Mouse (Mus musculus): Measurements from ENCODE around the gene Gm21885. TPM values are rescaled to one million over a fixed set of nuclear protein-coding genes. Genes with fewer than 3 reads are reported as not detected.

Gene Gm21885
- total RNA-seq (2014; fragmentation: Nextera tagmentation) (not detected in 2 replicates), total RNA-seq (2017) (0.23 TPM in 1 of 2 replicates, not detected in the other), polyA plus RNA-seq (2012) (not detected in 2 replicates)

DNA sequence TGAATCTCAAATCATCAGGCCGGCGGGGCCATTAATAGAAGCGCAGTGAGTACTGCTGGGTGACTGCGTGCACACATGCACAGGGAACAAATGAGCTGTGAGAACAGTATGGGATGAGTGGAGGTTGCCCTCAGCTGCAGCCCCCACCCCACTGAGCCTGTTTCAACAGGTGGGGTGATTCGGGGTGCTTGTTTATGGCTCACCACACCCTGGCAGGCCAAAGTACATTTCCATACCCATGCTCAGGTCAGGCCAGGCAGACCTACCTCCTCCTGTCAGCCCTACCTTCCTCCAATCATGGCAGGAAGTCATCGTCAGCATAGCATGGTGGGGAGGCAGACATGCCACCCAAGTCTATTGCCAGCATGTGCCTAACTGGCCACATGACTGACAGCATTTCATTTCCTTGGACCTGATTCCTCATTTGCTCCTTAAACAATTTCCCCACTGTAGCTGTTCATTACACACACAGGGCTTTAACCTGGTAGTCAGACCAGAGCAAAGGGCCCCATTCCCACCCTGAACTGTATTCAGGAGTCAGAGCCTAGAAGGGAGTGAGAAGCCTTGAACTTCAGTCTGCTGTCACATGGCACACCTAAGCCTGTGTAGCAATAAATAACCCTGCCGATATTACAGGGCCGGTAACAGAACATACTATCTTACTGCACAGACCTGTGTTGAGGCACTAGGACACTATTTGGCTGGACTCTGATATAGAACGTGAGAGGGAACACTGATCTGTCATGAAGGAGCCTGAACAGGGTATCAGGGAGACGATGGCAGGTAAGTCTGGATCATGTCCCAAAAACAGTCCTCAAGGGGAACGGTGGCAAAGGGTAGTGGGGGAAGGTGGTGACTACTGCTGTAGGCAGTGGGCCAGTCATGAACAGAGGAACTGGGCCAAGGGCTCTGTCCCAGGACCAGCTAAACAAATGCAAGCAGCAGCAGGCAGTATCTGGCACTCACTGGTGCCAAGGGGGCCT is at the start of gene Gm21885:
Gene Gm21885 (plus strand): TSS at position 675 of the 983 bp plus-strand sequence.
- Histone ChIP-seq H3K9me3 (replicated peaks) (no peaks in the 10 kb centered on the region), H3K4me3 (ENCODE audit: low read depth, low read length) (no peak within 1 kb of the TSS), H3K36me3 (replicated peaks) (peaks cover 56% of the 10 kb centered on the region), H3K27me3 (ENCODE audit: insufficient read depth, low read length) (no peaks in the 10 kb centered on the region), H3K4me1 (ENCODE audit: insufficient read depth, low read depth, low read length) (peaks cover 24% of the 10 kb centered on the region)
- DNase-seq (ENCODE audit: low spot score), result no peak
- no peak for ATAC-seq (ENCODE audit: extremely low read depth, insufficient number of reproducible peaks, low FRiP score, poor library complexity, severe bottlenecking)
- TF ChIP-seq CTCF (IDR thresholded peaks at IDR 0.05; ENCODE audit: low read depth, low read length) (no peak), TAL1 (conservative IDR thresholded peaks at IDR 0.05; ENCODE audit: low read depth, low read length) (no peak), POLR2AphosphoS5 (IDR thresholded peaks at IDR 0.05; ENCODE audit: insufficient replicate concordance, low read depth, low read length) (no peak), GATA2 (IDR thresholded peaks at IDR 0.05; ENCODE audit: borderline replicate concordance, low read depth, low read length) (no peak), GATA1 (IDR thresholded peaks at IDR 0.05; ENCODE audit: borderline replicate concordance, low read length) (no peak)

DNA sequence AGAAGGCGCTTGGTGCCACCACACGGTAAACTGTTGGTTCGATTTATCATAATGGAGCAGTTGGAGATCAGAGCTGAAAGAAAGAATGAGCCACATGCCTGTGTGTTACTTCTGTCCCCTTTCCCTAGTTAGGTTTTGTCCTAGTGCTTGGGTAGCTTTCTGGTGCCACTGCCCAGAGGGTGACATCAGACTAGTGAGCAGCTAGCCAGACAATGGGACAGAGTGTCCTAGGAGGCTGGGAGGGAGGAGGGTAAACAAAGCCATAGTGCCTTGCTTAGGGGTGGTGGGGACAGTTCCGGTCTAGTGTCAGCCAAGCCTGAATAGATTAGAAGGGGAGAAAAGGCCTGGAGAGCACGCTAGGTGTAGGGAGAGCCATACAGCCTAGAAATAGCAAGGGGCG is 48.3 kb upstream of the Gm21885 start:
- TF ChIP-seq TAL1 (conservative IDR thresholded peaks at IDR 0.05; ENCODE audit: low read depth, low read length), result no peak
- no peak for TF ChIP-seq POLR2AphosphoS5 (IDR thresholded peaks at IDR 0.05; ENCODE audit: insufficient replicate concordance, low read depth, low read length)
- TF ChIP-seq GATA2 (IDR thresholded peaks at IDR 0.05; ENCODE audit: borderline replicate concordance, low read depth, low read length), result no peak
- TF ChIP-seq CTCF (IDR thresholded peaks at IDR 0.05; ENCODE audit: low read depth, low read length), result no peak
- no peak for TF ChIP-seq GATA1 (IDR thresholded peaks at IDR 0.05; ENCODE audit: borderline replicate concordance, low read length)
- ATAC-seq (ENCODE audit: extremely low read depth, insufficient number of reproducible peaks, low FRiP score, poor library complexity, severe bottlenecking) (no peak), DNase-seq (ENCODE audit: low spot score) (no peak)
- Histone ChIP-seq H3K9me3 (replicated peaks) (no peaks in the 10 kb centered on the region), H3K4me3 (ENCODE audit: low read depth, low read length) (no peak overlapping the region), H3K4me1 (ENCODE audit: insufficient read depth, low read depth, low read length) (peaks cover 34% of the 10 kb centered on the region), H3K36me3 (replicated peaks) (no peaks in the 10 kb centered on the region), H3K27me3 (ENCODE audit: insufficient read depth, low read length) (peaks cover 66% of the 10 kb centered on the region)

DNA sequence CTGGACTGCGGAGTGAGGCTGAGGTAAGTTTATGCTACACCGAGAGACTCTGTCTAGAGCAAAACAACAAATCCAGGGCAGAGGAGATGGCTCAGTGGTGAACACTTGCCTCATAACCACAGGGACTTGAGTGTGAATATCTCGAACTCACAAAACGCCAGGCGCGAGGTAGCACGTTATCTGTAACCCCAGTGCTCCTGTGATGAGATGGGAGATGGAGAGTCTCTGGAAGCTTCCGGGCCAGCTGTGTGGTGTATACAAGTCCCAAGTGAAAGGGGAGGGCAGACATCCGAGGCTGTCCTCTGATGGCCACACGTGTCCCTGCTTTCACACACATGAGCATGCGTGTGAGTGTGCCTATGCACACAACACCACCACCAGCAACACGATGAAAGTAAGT is 47.3 kb upstream of the Gm21885 start:
- Histone ChIP-seq H3K9me3 (replicated peaks) (no peaks in the 10 kb centered on the region), H3K4me1 (ENCODE audit: insufficient read depth, low read depth, low read length) (peaks cover 34% of the 10 kb centered on the region), H3K36me3 (replicated peaks) (no peaks in the 10 kb centered on the region), H3K27me3 (ENCODE audit: insufficient read depth, low read length) (peaks cover 66% of the 10 kb centered on the region), H3K4me3 (ENCODE audit: low read depth, low read length) (no peak overlapping the region)
- no peak for TF ChIP-seq CTCF (IDR thresholded peaks at IDR 0.05; ENCODE audit: low read depth, low read length)
- no peak for TF ChIP-seq GATA2 (IDR thresholded peaks at IDR 0.05; ENCODE audit: borderline replicate concordance, low read depth, low read length)
- no peak for TF ChIP-seq TAL1 (conservative IDR thresholded peaks at IDR 0.05; ENCODE audit: low read depth, low read length)
- TF ChIP-seq GATA1 (IDR thresholded peaks at IDR 0.05; ENCODE audit: borderline replicate concordance, low read length), result no peak
- no peak for TF ChIP-seq POLR2AphosphoS5 (IDR thresholded peaks at IDR 0.05; ENCODE audit: insufficient replicate concordance, low read depth, low read length)
- ATAC-seq (ENCODE audit: extremely low read depth, insufficient number of reproducible peaks, low FRiP score, poor library complexity, severe bottlenecking) (no peak), DNase-seq (ENCODE audit: low spot score) (no peak)

DNA sequence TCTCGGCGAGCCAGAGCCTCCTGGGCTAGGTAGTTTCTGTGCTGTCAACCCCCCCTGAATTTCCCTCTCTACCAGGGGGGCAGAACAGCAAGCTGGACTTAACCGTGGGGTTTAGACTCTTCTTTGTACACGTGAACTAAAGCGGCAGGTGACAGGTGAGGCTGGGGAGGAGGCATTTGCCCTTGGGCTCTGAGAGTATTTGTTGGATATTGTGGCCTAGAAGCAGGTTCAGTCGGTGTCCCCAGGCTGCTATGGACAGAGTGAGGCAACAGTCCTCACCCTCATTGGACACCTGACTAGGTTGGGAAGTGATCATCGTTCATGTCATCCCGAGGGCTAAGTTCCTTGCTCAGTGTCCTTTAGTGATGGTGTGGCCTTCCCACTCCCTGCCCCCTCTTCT is 46.8 kb upstream of the Gm21885 start:
- H3K4me1 ChIP-seq (ENCODE audit: insufficient read depth, low read depth, low read length), result peaks cover 35% of the 10 kb centered on the region
- ATAC-seq (ENCODE audit: extremely low read depth, insufficient number of reproducible peaks, low FRiP score, poor library complexity, severe bottlenecking), result no peak
- peaks cover 68% of the 10 kb centered on the region for H3K27me3 ChIP-seq (ENCODE audit: insufficient read depth, low read length)
- TF ChIP-seq GATA1 (IDR thresholded peaks at IDR 0.05; ENCODE audit: borderline replicate concordance, low read length) (no peak), TAL1 (conservative IDR thresholded peaks at IDR 0.05; ENCODE audit: low read depth, low read length) (no peak), GATA2 (IDR thresholded peaks at IDR 0.05; ENCODE audit: borderline replicate concordance, low read depth, low read length) (no peak), POLR2AphosphoS5 (IDR thresholded peaks at IDR 0.05; ENCODE audit: insufficient replicate concordance, low read depth, low read length) (no peak), CTCF (IDR thresholded peaks at IDR 0.05; ENCODE audit: low read depth, low read length) (no peak)
- no peaks in the 10 kb centered on the region for H3K9me3 ChIP-seq (replicated peaks)
- no peak overlapping the region for H3K4me3 ChIP-seq (ENCODE audit: low read depth, low read length)
- H3K36me3 ChIP-seq (replicated peaks), result no peaks in the 10 kb centered on the region
- DNase-seq (ENCODE audit: low spot score), result no peak

DNA sequence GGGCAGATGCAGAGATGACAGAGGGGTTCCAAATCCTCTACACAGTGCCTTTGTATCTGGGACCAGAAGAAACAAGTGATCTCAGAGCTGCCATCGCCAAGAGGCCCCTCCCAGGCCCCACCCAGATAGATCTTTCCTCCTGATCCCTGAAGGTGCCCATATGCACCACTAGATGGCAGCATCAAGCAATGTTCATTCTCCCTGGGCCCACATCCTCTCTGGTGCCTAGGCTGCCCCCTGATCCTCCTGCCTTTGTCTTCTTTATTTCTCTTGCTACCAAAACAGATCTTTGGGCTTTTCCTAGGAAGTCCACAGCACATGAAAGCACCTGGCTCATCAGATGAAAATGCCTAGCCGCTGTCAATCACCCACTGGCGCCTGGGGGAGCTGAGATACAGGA is 45.6 kb upstream of the Gm21885 start:
- H3K9me3 ChIP-seq (replicated peaks), result no peaks in the 10 kb centered on the region
- DNase-seq (ENCODE audit: low spot score) (peak; percentile 73), ATAC-seq (ENCODE audit: extremely low read depth, insufficient number of reproducible peaks, low FRiP score, poor library complexity, severe bottlenecking) (peak; percentile 63)
- peaks cover 68% of the 10 kb centered on the region for H3K27me3 ChIP-seq (ENCODE audit: insufficient read depth, low read length)
- H3K36me3 ChIP-seq (replicated peaks), result no peaks in the 10 kb centered on the region
- no peak for TF ChIP-seq GATA2 (IDR thresholded peaks at IDR 0.05; ENCODE audit: borderline replicate concordance, low read depth, low read length)
- TF ChIP-seq POLR2AphosphoS5 (IDR thresholded peaks at IDR 0.05; ENCODE audit: insufficient replicate concordance, low read depth, low read length), result no peak
- no peak for TF ChIP-seq TAL1 (conservative IDR thresholded peaks at IDR 0.05; ENCODE audit: low read depth, low read length)
- TF ChIP-seq GATA1 (IDR thresholded peaks at IDR 0.05; ENCODE audit: borderline replicate concordance, low read length), result no peak
- peak; percentile 72 for TF ChIP-seq CTCF (IDR thresholded peaks at IDR 0.05; ENCODE audit: low read depth, low read length)
- peaks cover 30% of the 10 kb centered on the region for H3K4me1 ChIP-seq (ENCODE audit: insufficient read depth, low read depth, low read length)
- no peak overlapping the region for H3K4me3 ChIP-seq (ENCODE audit: low read depth, low read length)

DNA sequence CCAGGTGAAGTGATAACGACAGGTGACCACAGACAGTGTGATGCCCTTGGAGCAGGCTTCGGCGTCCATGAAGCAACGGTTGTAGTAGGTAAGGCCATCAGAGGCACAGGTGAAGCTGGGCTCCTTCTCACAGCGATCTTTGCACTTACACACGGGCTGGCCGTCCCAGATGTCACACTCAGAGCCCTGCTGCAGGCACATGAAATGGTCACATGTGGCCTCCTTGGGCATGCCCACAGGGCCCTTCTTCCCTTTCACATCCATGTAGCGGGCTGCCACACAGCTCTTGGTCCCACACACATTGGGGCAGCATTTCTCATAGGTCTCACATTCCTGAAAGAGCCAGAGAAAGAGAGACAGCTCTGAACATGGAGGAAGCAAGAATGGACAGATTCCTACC is 42.9 kb upstream of the Gm21885 start:
- DNase-seq (ENCODE audit: low spot score) (no peak), ATAC-seq (ENCODE audit: extremely low read depth, insufficient number of reproducible peaks, low FRiP score, poor library complexity, severe bottlenecking) (no peak)
- H3K27me3 ChIP-seq (ENCODE audit: insufficient read depth, low read length), result peaks cover 66% of the 10 kb centered on the region
- peaks cover 25% of the 10 kb centered on the region for H3K4me1 ChIP-seq (ENCODE audit: insufficient read depth, low read depth, low read length)
- TF ChIP-seq GATA1 (IDR thresholded peaks at IDR 0.05; ENCODE audit: borderline replicate concordance, low read length) (no peak), CTCF (IDR thresholded peaks at IDR 0.05; ENCODE audit: low read depth, low read length) (no peak), GATA2 (IDR thresholded peaks at IDR 0.05; ENCODE audit: borderline replicate concordance, low read depth, low read length) (no peak), TAL1 (conservative IDR thresholded peaks at IDR 0.05; ENCODE audit: low read depth, low read length) (no peak), POLR2AphosphoS5 (IDR thresholded peaks at IDR 0.05; ENCODE audit: insufficient replicate concordance, low read depth, low read length) (no peak)
- H3K9me3 ChIP-seq (replicated peaks), result no peaks in the 10 kb centered on the region
- no peaks in the 10 kb centered on the region for H3K36me3 ChIP-seq (replicated peaks)
- H3K4me3 ChIP-seq (ENCODE audit: low read depth, low read length), result no peak overlapping the region
